Mouse (Mus musculus): ENCODE measurements at regions not wholly inside any gene's neighbourhood (a gene's known extent, or its start where the extent isn't known, plus 50 kb on each side); places are given as distances from the start of the nearest gene placed in this dataset.

DNA sequence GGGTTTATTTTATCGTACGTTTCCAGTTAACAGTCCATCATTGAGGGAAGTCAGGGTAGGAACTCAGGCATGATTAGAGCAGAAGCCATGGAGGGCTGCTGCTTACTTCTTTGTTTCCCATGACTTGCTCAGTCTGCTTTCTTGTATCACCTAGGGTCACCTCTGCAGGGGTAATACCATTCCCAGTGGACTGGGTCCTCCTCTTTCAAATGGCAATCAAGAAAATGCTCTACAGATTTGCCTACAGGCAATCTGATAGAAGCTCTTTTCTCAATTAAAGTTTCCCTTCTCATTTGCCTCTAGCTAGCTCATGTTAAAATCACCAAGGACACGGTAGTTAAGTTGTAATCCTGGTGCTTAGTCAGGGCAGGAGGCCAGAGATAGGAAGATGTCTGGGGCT, 72.5 kb upstream of the Mboat1 start:
- Histone ChIP-seq H3K36me3 (no peaks in the 10 kb centered on the region), H3K4me2 (replicated peaks) (no peak overlapping the region), H3K4me3 (replicated peaks) (no peak overlapping the region), H3K27me3 (no peaks in the 10 kb centered on the region), H3K9ac (no peak overlapping the region), H3K4me1 (0 out of 2 replicates have a peak, but pooled peaks cover 3% of the 10 kb centered on the region), H3K27ac (replicated peaks) (no peak overlapping the region), H3K9me3 (replicated peaks) (no peaks in the 10 kb centered on the region)
- WGBS, result 61% methylated on average over 3 of the region's 3 CpGs
- no peak for ATAC-seq (ENCODE audit: insufficient number of reproducible peaks, low FRiP score, low TSS enrichment, low read depth)

DNA sequence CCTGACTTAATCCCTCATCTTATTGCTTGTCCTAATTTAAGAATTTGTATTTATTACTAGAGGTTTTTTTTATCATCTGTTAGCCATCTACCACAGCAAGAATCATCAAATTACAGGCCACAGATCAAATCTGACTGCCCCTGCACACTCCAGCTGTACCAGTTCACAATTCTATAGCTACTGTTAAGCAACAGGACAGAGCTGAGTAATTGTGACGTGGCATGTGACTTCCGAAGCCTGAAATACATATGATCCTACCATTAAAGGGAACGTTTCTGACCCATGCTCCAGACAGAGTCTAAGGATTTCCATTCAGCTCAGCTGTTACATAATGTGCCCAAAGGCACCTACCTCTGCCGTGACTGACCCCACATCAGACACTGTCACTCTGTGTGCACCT, 74.0 kb upstream of the Mboat1 start:
- H3K27me3 ChIP-seq, result no peaks in the 10 kb centered on the region
- no peak overlapping the region for H3K4me2 ChIP-seq (replicated peaks)
- ATAC-seq (ENCODE audit: insufficient number of reproducible peaks, low FRiP score, low TSS enrichment, low read depth), result no peak
- no peak overlapping the region for H3K9ac ChIP-seq
- no peaks in the 10 kb centered on the region for H3K9me3 ChIP-seq (replicated peaks)
- H3K36me3 ChIP-seq, result no peaks in the 10 kb centered on the region
- no peak overlapping the region for H3K27ac ChIP-seq (replicated peaks)
- H3K4me1 ChIP-seq, result 0 out of 2 replicates have a peak, but pooled peaks cover 3% of the 10 kb centered on the region
- no peak overlapping the region for H3K4me3 ChIP-seq (replicated peaks)
- WGBS, result 52% methylated on average over 4 of the region's 4 CpGs

DNA sequence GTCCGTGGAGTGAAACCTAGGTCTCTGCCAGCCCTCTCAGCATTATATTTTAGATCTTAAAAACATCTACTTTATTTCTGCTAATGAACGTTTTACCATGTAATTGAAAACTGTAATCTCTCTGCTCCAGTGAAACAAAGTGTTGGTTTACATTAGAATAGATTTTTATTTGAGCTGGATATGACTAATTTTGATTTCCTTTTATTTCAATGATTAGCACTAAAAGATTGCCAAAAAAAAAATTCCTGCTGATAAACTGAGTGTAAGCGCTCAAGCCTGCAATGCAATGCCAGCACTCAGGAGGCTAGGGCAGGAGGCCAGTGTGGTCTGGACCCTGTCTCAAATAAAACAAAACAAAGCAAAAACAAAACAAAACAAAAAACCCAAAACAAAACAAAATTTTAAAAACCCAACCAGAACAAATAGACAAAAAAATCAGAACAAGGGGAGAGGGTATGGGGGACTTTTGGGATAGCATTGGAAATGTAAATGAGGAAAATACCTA, 69.3 kb upstream of the E2f3 start:
- 76% methylated on average over 3 of the region's 3 CpGs for WGBS
- Histone ChIP-seq H3K4me2 (replicated peaks) (no peak overlapping the region), H3K4me3 (replicated peaks) (no peak overlapping the region), H3K27ac (replicated peaks) (no peak overlapping the region), H3K9me3 (replicated peaks) (no peaks in the 10 kb centered on the region), H3K27me3 (no peaks in the 10 kb centered on the region), H3K4me1 (no peaks in the 10 kb centered on the region), H3K36me3 (no peaks in the 10 kb centered on the region), H3K9ac (no peak overlapping the region)
- ATAC-seq (ENCODE audit: insufficient number of reproducible peaks, low FRiP score, low TSS enrichment, low read depth), result no peak

DNA sequence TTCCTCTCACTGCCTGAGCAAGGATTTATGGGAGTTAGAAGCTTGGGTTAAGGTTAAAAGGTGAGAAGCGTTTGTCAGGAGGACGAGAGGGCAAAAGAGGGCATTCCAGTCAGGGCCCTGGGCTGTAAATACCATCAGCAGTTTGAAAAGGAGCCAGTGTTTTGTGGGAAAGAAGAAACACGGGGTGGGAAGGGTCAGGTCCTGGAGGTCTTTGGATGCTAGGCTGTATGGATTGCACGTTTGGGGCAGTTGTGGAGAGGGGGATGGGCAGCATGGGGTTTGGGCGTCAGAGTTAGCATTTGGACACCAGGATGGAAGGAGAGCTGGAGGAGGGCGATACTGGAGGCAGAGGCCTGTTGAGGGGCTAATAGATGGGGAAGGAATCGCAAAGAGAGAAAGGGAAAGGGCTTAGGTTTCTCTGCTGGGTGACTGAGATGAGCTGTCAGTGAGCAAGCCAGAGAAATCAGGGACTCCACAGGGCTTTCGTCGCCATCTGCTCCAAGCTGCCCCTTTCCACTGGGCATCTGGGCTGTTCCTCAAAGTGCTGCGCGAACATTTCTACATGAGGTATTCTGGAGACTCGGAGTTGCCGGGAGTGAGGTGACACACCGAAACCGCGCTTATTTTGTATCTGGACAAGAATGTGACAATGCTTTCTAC, 66.2 kb upstream of the E2f3 start:
- Histone ChIP-seq H3K4me3 (replicated peaks) (no peak overlapping the region), H3K4me2 (replicated peaks) (no peak overlapping the region), H3K27me3 (no peaks in the 10 kb centered on the region), H3K9ac (no peak overlapping the region), H3K36me3 (no peaks in the 10 kb centered on the region), H3K4me1 (no peaks in the 10 kb centered on the region), H3K9me3 (replicated peaks) (no peaks in the 10 kb centered on the region), H3K27ac (replicated peaks) (no peak overlapping the region)
- WGBS, result 55% methylated on average over 16 of the region's 16 CpGs
- ATAC-seq (ENCODE audit: insufficient number of reproducible peaks, low FRiP score, low TSS enrichment, low read depth), result no peak

DNA sequence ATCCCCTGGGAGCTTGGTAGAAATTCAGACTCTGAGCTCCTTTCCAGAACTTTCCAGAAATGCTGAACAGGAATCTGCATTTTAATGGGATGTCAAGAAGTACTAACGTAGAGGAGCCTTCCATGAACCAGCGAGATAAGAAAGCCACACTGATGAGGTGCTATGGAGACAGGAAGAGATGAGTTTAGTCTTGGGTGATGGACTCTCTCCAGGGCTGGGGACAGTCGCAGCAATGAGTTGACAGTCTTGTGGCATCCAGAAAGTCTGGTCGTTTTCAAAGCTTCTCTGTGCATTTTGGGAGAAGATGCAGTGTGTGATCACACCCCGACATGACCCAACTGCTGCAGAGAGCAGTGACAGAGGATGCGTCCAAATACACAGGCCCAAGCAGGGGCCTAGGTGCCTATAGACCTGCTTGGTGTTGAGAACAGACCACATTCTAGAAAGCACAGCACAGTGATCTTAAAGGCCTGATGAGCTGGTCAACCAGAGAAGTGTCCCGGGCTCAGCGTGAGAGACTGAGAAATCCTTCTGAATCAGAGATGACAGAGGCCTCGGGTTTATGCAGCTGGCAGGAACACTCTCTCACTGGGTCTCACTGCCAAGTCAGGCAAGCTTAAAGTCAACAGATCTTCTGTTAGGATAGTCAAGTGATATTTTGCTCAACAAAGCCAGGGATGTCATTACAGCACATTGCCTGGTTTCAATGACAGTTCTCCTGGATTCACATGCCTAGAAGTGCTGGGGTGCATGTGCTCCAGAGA, 65.1 kb upstream of the E2f3 start:
- no peak for ATAC-seq (ENCODE audit: insufficient number of reproducible peaks, low FRiP score, low TSS enrichment, low read depth)
- no peak overlapping the region for H3K27ac ChIP-seq (replicated peaks)
- 77% methylated on average over 9 of the region's 9 CpGs for WGBS

DNA sequence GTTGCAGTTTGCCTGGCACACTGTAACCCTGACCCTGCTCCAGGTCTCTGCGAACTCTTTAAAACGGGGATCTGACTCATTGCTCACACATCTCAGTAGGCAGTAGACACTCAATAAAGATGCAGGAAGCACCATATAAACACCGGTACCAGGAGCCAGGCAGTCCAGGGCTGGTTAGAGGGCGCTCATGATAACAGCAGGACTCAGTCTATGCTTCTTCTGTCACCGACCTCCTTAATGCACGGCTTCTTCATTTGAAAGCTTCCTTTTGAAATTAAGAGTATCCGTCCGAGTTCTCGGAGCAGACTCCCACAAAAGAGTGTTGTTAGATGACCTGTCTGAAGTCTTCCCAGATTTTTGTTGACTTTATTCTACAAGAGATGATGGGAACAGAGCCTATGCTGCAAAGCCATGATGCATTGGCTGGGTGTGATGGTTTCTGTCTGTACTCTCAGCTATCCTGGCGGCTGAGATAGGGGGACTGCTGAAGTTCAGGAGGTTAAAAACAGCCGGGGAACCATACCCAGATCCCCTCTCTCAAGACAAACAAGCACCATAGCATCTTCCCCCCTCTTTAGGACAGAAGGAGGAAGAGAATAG, 62.5 kb upstream of the E2f3 start:
- no peaks in the 10 kb centered on the region for H3K4me1 ChIP-seq
- no peak overlapping the region for H3K27ac ChIP-seq (replicated peaks)
- H3K27me3 ChIP-seq, result no peaks in the 10 kb centered on the region
- H3K36me3 ChIP-seq, result no peaks in the 10 kb centered on the region
- no peak overlapping the region for H3K4me2 ChIP-seq (replicated peaks)
- WGBS, result 81% methylated on average over 11 of the region's 11 CpGs
- H3K9ac ChIP-seq, result no peak overlapping the region
- no peak for ATAC-seq (ENCODE audit: insufficient number of reproducible peaks, low FRiP score, low TSS enrichment, low read depth)
- H3K9me3 ChIP-seq (replicated peaks), result no peaks in the 10 kb centered on the region
- no peak overlapping the region for H3K4me3 ChIP-seq (replicated peaks)

More for the DNA sequence above, 65.1 kb upstream of the E2f3 start:
- no peaks in the 10 kb centered on the region for H3K36me3 ChIP-seq
- H3K9ac ChIP-seq, result no peak overlapping the region
- no peak overlapping the region for H3K4me3 ChIP-seq (replicated peaks)
- no peak overlapping the region for H3K4me2 ChIP-seq (replicated peaks)
- no peaks in the 10 kb centered on the region for H3K27me3 ChIP-seq
- H3K4me1 ChIP-seq, result no peaks in the 10 kb centered on the region
- no peaks in the 10 kb centered on the region for H3K9me3 ChIP-seq (replicated peaks)

DNA sequence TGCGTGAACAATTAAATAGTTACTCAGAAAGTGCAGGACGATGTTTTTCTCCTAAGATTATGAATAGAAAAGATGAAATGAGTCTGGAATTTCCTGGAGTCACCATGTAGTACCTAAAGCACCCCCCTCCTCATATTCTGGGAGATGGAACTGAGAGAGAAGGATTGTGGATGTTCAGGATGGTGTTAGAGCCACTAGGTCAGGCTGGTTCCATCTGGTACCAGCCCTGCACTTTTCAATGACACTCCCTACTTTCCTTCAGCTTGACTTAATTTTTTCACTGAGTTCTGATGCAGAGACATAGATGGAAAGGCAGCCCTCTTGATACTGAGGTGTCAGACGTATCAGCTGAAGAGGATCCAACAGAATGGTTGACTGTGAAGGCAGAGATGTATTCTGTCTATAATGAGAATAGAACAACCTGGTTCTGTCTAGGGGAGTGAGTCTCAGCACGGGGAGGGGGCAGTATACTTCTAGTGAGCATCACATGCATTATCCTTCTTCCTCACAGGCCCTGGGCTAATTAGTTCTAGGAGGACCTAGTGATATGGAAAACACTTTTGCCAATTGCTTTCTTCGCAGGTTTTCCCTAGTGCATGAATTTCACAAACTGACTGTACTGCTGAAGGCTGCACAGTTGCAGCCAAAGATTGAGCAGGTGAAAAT, 60.8 kb upstream of the E2f3 start:
- no peaks in the 10 kb centered on the region for H3K4me1 ChIP-seq
- no peak overlapping the region for H3K4me3 ChIP-seq (replicated peaks)
- no peak overlapping the region for H3K4me2 ChIP-seq (replicated peaks)
- no peak for ATAC-seq (ENCODE audit: insufficient number of reproducible peaks, low FRiP score, low TSS enrichment, low read depth)
- H3K9ac ChIP-seq, result no peak overlapping the region
- H3K27ac ChIP-seq (replicated peaks), result no peak overlapping the region
- WGBS, result 87% methylated on average over 5 of the region's 5 CpGs
- H3K27me3 ChIP-seq, result no peaks in the 10 kb centered on the region
- H3K36me3 ChIP-seq, result no peaks in the 10 kb centered on the region
- H3K9me3 ChIP-seq (replicated peaks), result no peaks in the 10 kb centered on the region

DNA sequence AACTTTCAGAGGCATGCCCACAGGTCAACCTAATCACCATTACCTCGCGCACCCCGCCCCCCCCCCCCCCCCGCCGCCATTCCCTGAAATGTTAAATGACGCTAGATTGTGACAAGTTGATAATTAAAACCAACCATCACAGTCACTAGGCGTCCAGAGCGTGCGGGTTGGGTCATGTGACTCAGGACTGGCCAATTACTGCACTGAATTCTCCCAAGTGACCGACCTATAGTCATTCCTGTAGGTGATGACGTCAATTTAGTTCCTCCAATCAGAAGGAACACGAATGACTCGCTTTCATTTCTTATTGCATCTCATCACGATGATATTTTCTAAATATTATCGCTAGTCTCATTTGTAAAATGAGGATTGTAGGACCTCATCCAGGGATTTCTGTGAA, 60.2 kb upstream of the E2f3 start:
- H3K4me2 ChIP-seq (replicated peaks), result no peak overlapping the region
- H3K9me3 ChIP-seq (replicated peaks), result no peaks in the 10 kb centered on the region
- H3K27me3 ChIP-seq, result no peaks in the 10 kb centered on the region
- no peak overlapping the region for H3K9ac ChIP-seq
- H3K27ac ChIP-seq (replicated peaks), result no peak overlapping the region
- no peak for ATAC-seq (ENCODE audit: insufficient number of reproducible peaks, low FRiP score, low TSS enrichment, low read depth)
- no peaks in the 10 kb centered on the region for H3K36me3 ChIP-seq
- 73% methylated on average over 13 of the region's 15 CpGs for WGBS
- H3K4me1 ChIP-seq, result no peaks in the 10 kb centered on the region
- H3K4me3 ChIP-seq (replicated peaks), result no peak overlapping the region

DNA sequence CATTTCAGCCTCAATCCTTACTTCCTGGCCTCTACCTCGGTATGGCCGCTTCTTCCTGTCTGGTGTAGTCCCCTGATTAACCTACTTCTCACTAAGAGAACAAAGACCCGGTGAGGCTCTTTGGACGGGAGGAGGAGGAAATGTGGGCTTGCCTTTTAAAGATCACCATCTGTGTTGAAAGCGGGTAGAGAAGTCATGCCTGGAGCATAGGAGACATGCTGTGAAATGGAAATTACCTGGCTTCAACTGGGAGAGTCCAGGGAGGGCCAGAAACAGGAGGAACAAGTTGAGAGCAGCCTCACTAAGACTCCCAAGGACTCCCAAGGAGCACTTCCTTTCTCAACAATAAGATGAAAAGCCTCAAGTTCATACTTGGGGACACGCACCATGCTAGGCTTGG, 59.4 kb upstream of the E2f3 start:
- Histone ChIP-seq H3K4me3 (replicated peaks) (no peak overlapping the region), H3K9ac (no peak overlapping the region), H3K27ac (replicated peaks) (no peak overlapping the region), H3K27me3 (no peaks in the 10 kb centered on the region), H3K36me3 (no peaks in the 10 kb centered on the region), H3K9me3 (replicated peaks) (no peaks in the 10 kb centered on the region), H3K4me2 (replicated peaks) (no peak overlapping the region), H3K4me1 (no peaks in the 10 kb centered on the region)
- no peak for ATAC-seq (ENCODE audit: insufficient number of reproducible peaks, low FRiP score, low TSS enrichment, low read depth)
- 56% methylated on average over 6 of the region's 6 CpGs for WGBS

DNA sequence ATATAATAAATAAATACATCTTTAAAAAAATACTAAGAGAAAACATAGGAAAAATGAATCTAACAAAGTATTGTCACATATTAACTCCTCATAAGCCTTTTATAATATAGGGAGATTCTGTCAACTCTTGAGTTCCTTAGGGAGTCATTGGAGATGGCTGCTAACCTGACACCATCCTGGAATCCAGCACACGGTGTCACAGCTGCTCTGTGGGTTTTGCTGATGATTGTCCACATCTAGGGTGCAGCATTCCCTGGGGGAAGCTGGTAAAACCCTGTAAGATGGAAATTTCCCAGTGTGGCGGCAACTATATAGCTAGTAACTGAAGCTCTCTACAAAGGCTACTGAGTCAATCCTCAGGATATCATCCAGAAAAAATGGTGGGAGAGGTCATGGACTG, 58.9 kb upstream of the E2f3 start:
- H3K9ac ChIP-seq, result no peak overlapping the region
- 72% methylated on average over 2 of the region's 2 CpGs for WGBS
- no peaks in the 10 kb centered on the region for H3K36me3 ChIP-seq
- no peak overlapping the region for H3K4me2 ChIP-seq (replicated peaks)
- no peaks in the 10 kb centered on the region for H3K9me3 ChIP-seq (replicated peaks)
- H3K27ac ChIP-seq (replicated peaks), result no peak overlapping the region
- H3K4me3 ChIP-seq (replicated peaks), result no peak overlapping the region
- H3K27me3 ChIP-seq, result no peaks in the 10 kb centered on the region
- ATAC-seq (ENCODE audit: insufficient number of reproducible peaks, low FRiP score, low TSS enrichment, low read depth), result no peak
- H3K4me1 ChIP-seq, result no peaks in the 10 kb centered on the region

DNA sequence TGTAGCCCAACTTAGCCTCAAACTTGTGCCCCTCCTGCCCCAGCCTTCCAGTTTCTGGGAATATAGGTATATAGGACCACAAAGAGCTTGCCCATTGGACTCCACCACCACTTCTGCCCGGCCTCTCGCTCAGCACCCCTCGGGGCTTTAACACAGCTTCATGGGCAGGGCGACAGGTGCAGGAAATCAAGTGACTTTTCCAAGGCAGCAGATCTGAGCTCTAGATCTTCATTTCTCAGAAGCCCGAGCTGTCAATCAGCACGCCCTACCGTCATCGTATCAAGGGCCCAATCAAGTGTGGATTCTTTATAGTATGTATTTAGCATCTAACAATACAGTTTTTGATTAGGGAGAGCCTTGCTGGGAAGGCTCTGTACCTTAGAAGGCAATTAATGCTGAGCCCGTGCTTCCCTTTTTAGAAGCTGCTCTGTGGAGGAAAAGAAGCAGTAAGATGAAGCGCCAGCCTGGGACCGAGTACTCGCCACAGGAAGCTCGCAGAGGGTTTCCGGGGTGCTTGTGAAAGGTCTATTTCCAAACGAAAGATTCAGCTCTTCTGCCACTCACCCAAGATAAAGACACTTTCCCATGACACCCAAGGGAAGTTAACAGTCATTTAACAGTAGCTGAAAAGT, 56.9 kb upstream of the E2f3 start:
- Histone ChIP-seq H3K36me3 (no peaks in the 10 kb centered on the region), H3K9ac (no peak overlapping the region), H3K27me3 (no peaks in the 10 kb centered on the region), H3K4me3 (replicated peaks) (no peak overlapping the region), H3K27ac (replicated peaks) (no peak overlapping the region), H3K9me3 (replicated peaks) (no peaks in the 10 kb centered on the region), H3K4me1 (no peaks in the 10 kb centered on the region), H3K4me2 (replicated peaks) (no peak overlapping the region)
- WGBS, result 71% methylated on average over 15 of the region's 15 CpGs
- ATAC-seq (ENCODE audit: insufficient number of reproducible peaks, low FRiP score, low TSS enrichment, low read depth), result no peak

Data from embryonic facial prominence, embryonic 15.5 days (tissue).